Mouse (Mus musculus) heart, postnatal 0 days (tissue): ENCODE measurements at regions not wholly inside any gene's neighbourhood (a gene's known extent, or its start where the extent isn't known, plus 50 kb on each side); places are given as distances from the start of the nearest gene placed in this dataset.

ENCODE experiments used
- CTCF ChIP-seq: IDR thresholded peaks from 2 replicates; pipeline ENCODE4 v1.5.1; 2016; ENCODE audit warnings: antibody characterized with exemption, control low read depth, low read depth
- EP300 ChIP-seq: IDR thresholded peaks from 2 replicates; pipeline ENCODE4 v1.6.1; 2016; ENCODE audit warnings: antibody characterized with exemption, low read depth

DNA sequence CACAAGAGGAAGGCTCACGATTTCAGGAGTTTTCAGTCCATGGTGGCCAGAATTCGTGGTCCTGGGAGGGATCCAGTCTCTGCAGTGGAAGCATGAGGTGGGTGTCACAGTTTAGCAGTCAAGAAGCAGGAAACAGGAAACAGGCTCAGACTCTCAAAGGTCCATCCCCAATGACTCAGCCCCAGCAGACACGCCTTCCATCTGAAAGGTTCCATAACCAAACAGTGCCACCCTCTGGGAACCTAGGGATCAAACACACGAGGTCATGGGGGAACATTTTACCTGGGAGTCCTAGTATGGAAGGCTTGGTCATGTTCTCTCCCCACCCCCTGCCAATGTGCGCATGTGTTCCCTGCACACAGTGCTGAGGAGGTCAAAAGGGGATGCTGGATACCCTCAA is 279.4 kb downstream of the Med13l start:
- TF ChIP-seq CTCF = peak; percentile 27
- TF ChIP-seq EP300 = no peak
